ENCODE assay signal across 7 mouse cellular contexts in genomic region chr19:53325578-53326295, GRCm38 (mm10). TPM values are rescaled to one million over a fixed set of nuclear protein-coding genes. Genes with fewer than 3 reads are reported as not detected.
A peak's percentile ranks its signal among the peaks of the same experiment; 100 is the strongest.
DNase-seq lines count a peak whose midpoint lies in the region; ATAC-seq and TF ChIP-seq lines count a peak whose summit lies in the region.

No protein-coding gene starts in this region.

- peak overlapping the region; percentile 30 for H3K4me3 ChIP-seq in forebrain, embryonic 15.5 days
- peak overlapping the region; percentile 33; the same call in 1 of the 2 replicates for H3K4me3 ChIP-seq in lung, postnatal 0 days (ENCODE audit: low read depth, low read length)

- H3K4me1 ChIP-seq in forebrain, embryonic 15.5 days, result peaks cover 39% of the 10 kb centered on the region
- peaks cover 8% of the 10 kb centered on the region for H3K4me1 ChIP-seq in lung, postnatal 0 days (ENCODE audit: insufficient read depth, low read depth, low read length)

- ATAC-seq in forebrain, embryonic 15.5 days (replicated peaks), result no peak
- ATAC-seq in lung, postnatal 0 days, result peak; percentile 27

- TF ChIP-seq CTCF in lung, postnatal 0 days (IDR thresholded peaks at IDR 0.05), result no peak

- peak overlapping the region; percentile 52 for H3K4me2 ChIP-seq in forebrain, embryonic 15.5 days (replicated peaks)
- peak overlapping the region; percentile 59 for H3K4me2 ChIP-seq in lung, postnatal 0 days (replicated peaks; ENCODE audit: low read depth, low read length)

- TF ChIP-seq EP300 in lung, postnatal 0 days (IDR thresholded peaks at IDR 0.05), result no peak

- no peaks in the 10 kb centered on the region for H3K9me3 ChIP-seq in forebrain, embryonic 15.5 days
- no peaks in the 10 kb centered on the region for H3K9me3 ChIP-seq in lung, postnatal 0 days (ENCODE audit: low read length)

- H3K36me3 ChIP-seq in forebrain, embryonic 15.5 days, result no peaks in the 10 kb centered on the region
- no peaks in the 10 kb centered on the region for H3K36me3 ChIP-seq in lung, postnatal 0 days (ENCODE audit: insufficient read depth, low read length)

- DNase-seq in R1 (ENCODE audit: low read depth, low spot score), result peak; percentile 73
- DNase-seq in cerebellum, adult 11-12 months, result peak; percentile 90
- peak; percentile 67 for DNase-seq in heart, postnatal 25 days (ENCODE audit: low spot score)
- peak; percentile 65 to 73 for DNase-seq in layer of hippocampus, postnatal 14 days (ENCODE audit: low spot score in 2 of 2)
- DNase-seq in lung, postnatal 0 days (ENCODE audit: low spot score), result peak; percentile 80
- DNase-seq in right cerebral cortex, adult 2 months (ENCODE audit: low spot score in 2 of 2), result peak; percentile 82

- 8% methylated on average over 27 of the region's 27 CpGs for WGBS in forebrain, embryonic 15.5 days
- WGBS in lung, postnatal 0 days, result 17% methylated on average over 27 of the region's 27 CpGs

- no peaks in the 10 kb centered on the region for H3K27me3 ChIP-seq in forebrain, embryonic 15.5 days
- H3K27me3 ChIP-seq in lung, postnatal 0 days (replicated peaks; ENCODE audit: insufficient read depth, low read length), result no peaks in the 10 kb centered on the region

- peak overlapping the region; percentile 65 for H3K27ac ChIP-seq in forebrain, embryonic 15.5 days (replicated peaks)
- peak overlapping the region; percentile 38; the same call in 1 of the 2 replicates for H3K27ac ChIP-seq in lung, postnatal 0 days (ENCODE audit: low read length)

- peak overlapping the region; percentile 44 for H3K9ac ChIP-seq in forebrain, embryonic 15.5 days (replicated peaks)
- H3K9ac ChIP-seq in lung, postnatal 0 days (replicated peaks; ENCODE audit: low read depth), result peak overlapping the region; percentile 24; the same call in 1 of the 2 replicates

- intact Hi-C loops in heart, postnatal 25 days (cut with DNase I), result no loop called here

RNA-seq across cellular contexts. Expression of gene Mxi1, which starts 15.4 kb away (rescaled TPM):
- 62.0 and 68.4 TPM in 2 replicates for polyA plus RNA-seq in forebrain, embryonic 15.5 days (2015; fragmentation: Nextera tagmentation; extraction: Ambion mirVana)
- total RNA-seq in heart, postnatal 25 days (2021), result 10 to 100 TPM; 41.8 to 44.4 TPM
- total RNA-seq in layer of hippocampus, postnatal 14 days (2021), result 10 to 100 TPM; 61.0 to 67.0 TPM
- 40.4 and 43.0 TPM in 2 replicates for polyA plus RNA-seq in lung, postnatal 0 days (2015; fragmentation: Nextera tagmentation; extraction: Ambion mirVana)

RNA-seq across cellular contexts. Expression of gene Gm10197, which starts 45.8 kb away (rescaled TPM):
- not detected in 2 replicates for polyA plus RNA-seq in forebrain, embryonic 15.5 days (2015; fragmentation: Nextera tagmentation; extraction: Ambion mirVana)
- not detected for total RNA-seq in heart, postnatal 25 days (2021)
- total RNA-seq in layer of hippocampus, postnatal 14 days (2021), result not detected
- 2.2 TPM in 1 of 2 replicates, not detected in the other for polyA plus RNA-seq in lung, postnatal 0 days (2015; fragmentation: Nextera tagmentation; extraction: Ambion mirVana)
